Mouse (Mus musculus) embryonic facial prominence, embryonic 11.5 days (tissue): ENCODE data around the gene Cinp. TPM values are rescaled to one million over a fixed set of nuclear protein-coding genes. Genes with fewer than 3 reads are reported as not detected.

Experiments
- ATAC-seq: fragments of 200-750 bp; cut with Nextera tagmentation; replicated peaks from 2 replicates; pipeline ENCODE4 v1.8.0; 2017; ENCODE audit warnings: low read depth; ENCODE audit not compliant: insufficient number of reproducible peaks, low FRiP score, low TSS enrichment
- DNase-seq: peaks from one replicate; pipeline ENCODE4 v3.0.0-alpha.2; 2015; ENCODE audit warnings: low spot score
- H3K27ac ChIP-seq: fragments of 300-500 bp; sonication (generic); replicated peaks from 2 replicates; pipeline ENCODE4 v1.5.1; 2014; ENCODE audit warnings: mild to moderate bottlenecking, low read depth, low read length, control low read depth
- H3K27me3 ChIP-seq: fragments of 300-500 bp; sonication (generic); 2 replicates; pipeline ENCODE4 v1.6.1; 2014; ENCODE audit warnings: mild to moderate bottlenecking, low read length, moderate library complexity, mixed read lengths; ENCODE audit not compliant: control insufficient read depth, insufficient read depth
- H3K36me3 ChIP-seq: fragments of 300-500 bp; sonication (generic); replicated peaks from 2 replicates; pipeline ENCODE4 v1.6.1; 2014; ENCODE audit warnings: low read depth, mild to moderate bottlenecking, low read length, moderate library complexity, mixed read lengths; ENCODE audit not compliant: control insufficient read depth, insufficient read depth
- H3K4me1 ChIP-seq: fragments of 300-500 bp; sonication (generic); 2 replicates; pipeline ENCODE4 v1.6.1; 2014; ENCODE audit warnings: low read length, mixed read lengths; ENCODE audit not compliant: control insufficient read depth, insufficient read depth
- H3K4me2 ChIP-seq: fragments of 300-500 bp; sonication (generic); 2 replicates; pipeline ENCODE4 v1.6.1; 2014; ENCODE audit warnings: low read depth, mild to moderate bottlenecking, control low read depth, low read length, moderate library complexity
- H3K4me3 ChIP-seq: fragments of 300-500 bp; sonication (generic); 2 replicates; pipeline ENCODE4 v1.5.1; 2014; ENCODE audit warnings: low read depth, low read length, control low read depth
- H3K9ac ChIP-seq: fragments of 300-500 bp; sonication (generic); replicated peaks from 2 replicates; pipeline ENCODE4 v1.6.1; 2014; ENCODE audit warnings: mild to moderate bottlenecking, control low read depth, low read length
- H3K9me3 ChIP-seq: fragments of 300-500 bp; sonication (generic); replicated peaks from 2 replicates; pipeline ENCODE4 v1.6.1; 2016; ENCODE audit warnings: mild to moderate bottlenecking, low read length, inconsistent platforms, mixed read lengths; ENCODE audit not compliant: control insufficient read depth
- WGBS: fragments of 180-500 bp; shearing (Covaris S2); extraction: QIAGEN DNeasy Blood & Tissue Kit; methylation state at CpG from one replicate; pipeline ENCODE4 v1.1.7; 2014; 5-methylcytosine and 5-hydroxymethylcytosine counted together
- polyA plus RNA-seq: library from polyadenylated mRNA; unstranded; fragments of >200 nt; fragmentation: Nextera tagmentation; extraction: Ambion mirVana; gene quantifications from 2 replicates; pipeline ENCODE4 v1.2.1, GENCODE M21; 2014

Cinp gene
- polyA plus RNA-seq, 1 experiment from 2014 or later, result 92.2 TPM

- no peaks in the 10 kb centered on the region for H3K27me3 ChIP-seq
- H3K27ac ChIP-seq, result no peak overlapping the region
- 89% methylated on average over 8 of the region's 8 CpGs for WGBS
- no peak for DNase-seq
- H3K9me3 ChIP-seq, result no peaks in the 10 kb centered on the region
- no peaks in the 10 kb centered on the region; the same call in 1 of the 2 replicates for H3K4me1 ChIP-seq
- no peaks in the 10 kb centered on the region for H3K36me3 ChIP-seq
- no peak overlapping the region for H3K9ac ChIP-seq
- H3K4me2 ChIP-seq, result no peak overlapping the region
- no peak for ATAC-seq
- no peak overlapping the region for H3K4me3 ChIP-seq
Measured at GRCm38 (mm10) chr12:110837850-110838249, 51.1 kb downstream of the Cinp start.

GRCm38 (mm10) chr12:110837192-110837841 lies 51.6 kb downstream of the Cinp start:
- WGBS, result 35% methylated on average over 5 of the region's 5 CpGs
- H3K36me3 ChIP-seq, result no peaks in the 10 kb centered on the region
- ATAC-seq (no peak), DNase-seq (no peak)
- H3K9me3 ChIP-seq, result no peaks in the 10 kb centered on the region
- H3K27me3 ChIP-seq, result no peaks in the 10 kb centered on the region
- H3K27ac ChIP-seq, result peak overlapping the region; percentile 32; the same call in 1 of the 2 replicates
- H3K4me2 ChIP-seq, result no peak overlapping the region
- peak overlapping the region; percentile 32 for H3K9ac ChIP-seq
- H3K4me3 ChIP-seq, result no peak overlapping the region
- H3K4me1 ChIP-seq, result no peaks in the 10 kb centered on the region; the same call in 1 of the 2 replicates

- no peak overlapping the region for H3K4me2 ChIP-seq
- no peaks in the 10 kb centered on the region; the same call in 1 of the 2 replicates for H3K4me1 ChIP-seq
- H3K9ac ChIP-seq, result peak overlapping the region; percentile 32
- no peaks in the 10 kb centered on the region for H3K36me3 ChIP-seq
- ATAC-seq, result no peak
- DNase-seq, result peak; percentile 19
- peak overlapping the region; percentile 32; the same call in 1 of the 2 replicates for H3K27ac ChIP-seq
- 32% methylated on average over 6 of the region's 6 CpGs for WGBS
- no peaks in the 10 kb centered on the region for H3K9me3 ChIP-seq
- H3K4me3 ChIP-seq, result no peak overlapping the region
- no peaks in the 10 kb centered on the region for H3K27me3 ChIP-seq
Measured at GRCm38 (mm10) chr12:110836729-110837128, 52.2 kb downstream of the Cinp start.

DNA sequence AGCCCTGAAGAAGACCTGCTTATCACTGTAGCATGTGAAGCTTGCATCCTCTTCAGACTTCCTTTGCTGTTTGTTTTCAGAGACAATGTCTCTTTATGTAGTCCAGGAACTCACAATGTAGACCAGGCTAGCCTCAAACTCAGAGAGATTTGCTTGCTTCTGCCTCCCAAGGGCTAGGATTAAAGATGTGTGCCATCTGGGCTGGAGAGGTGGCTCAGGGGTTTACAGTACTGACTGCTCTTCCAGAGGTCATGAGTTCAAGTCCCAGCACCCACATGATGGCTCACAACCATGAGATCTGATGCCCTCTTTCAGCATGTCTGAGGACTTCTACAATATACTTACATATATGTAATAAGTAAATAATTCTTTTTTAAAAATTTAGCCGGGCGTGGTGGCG lies 53.8 kb downstream of the Cinp start:
- 95% methylated on average over 3 of the region's 3 CpGs for WGBS
- ATAC-seq, result no peak
- Histone ChIP-seq H3K27me3 (no peaks in the 10 kb centered on the region), H3K36me3 (no peaks in the 10 kb centered on the region), H3K9ac (no peak overlapping the region), H3K4me1 (no peaks in the 10 kb centered on the region; the same call in 1 of the 2 replicates), H3K4me3 (no peak overlapping the region), H3K4me2 (no peak overlapping the region), H3K9me3 (no peaks in the 10 kb centered on the region), H3K27ac (no peak overlapping the region)
- no peak for DNase-seq

- Histone ChIP-seq H3K4me3 (no peak overlapping the region), H3K4me2 (no peak overlapping the region), H3K27ac (no peak overlapping the region), H3K9me3 (no peaks in the 10 kb centered on the region), H3K4me1 (no peaks in the 10 kb centered on the region; the same call in 1 of the 2 replicates), H3K27me3 (no peaks in the 10 kb centered on the region), H3K9ac (no peak overlapping the region), H3K36me3 (no peaks in the 10 kb centered on the region)
- ATAC-seq, result no peak
- DNase-seq, result no peak
- WGBS, result 83% methylated on average over 9 of the region's 11 CpGs
Measured at GRCm38 (mm10) chr12:110830293-110831024, 58.5 kb downstream of the Cinp start.

DNA sequence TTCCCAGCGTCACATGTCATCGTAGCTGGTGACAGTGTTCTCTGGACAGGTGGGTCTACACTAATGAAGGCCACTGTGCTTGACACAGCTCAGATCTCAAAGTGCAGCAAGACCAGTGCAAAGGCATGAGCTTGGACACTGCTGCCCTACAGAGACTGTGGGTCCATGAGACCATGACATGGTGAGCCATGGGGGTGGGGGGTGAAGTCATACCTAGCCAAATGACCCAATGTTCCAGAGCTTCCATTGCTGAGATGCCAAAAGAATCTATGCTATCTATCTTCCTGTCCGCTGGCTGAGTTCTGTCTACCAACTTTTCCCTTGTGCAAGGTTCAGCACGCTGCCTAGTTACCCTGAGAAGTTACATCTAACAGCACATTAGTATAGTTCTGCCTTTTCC lies 60.0 kb downstream of the Cinp start:
- 97% methylated on average over 4 of the region's 4 CpGs for WGBS
- H3K9ac ChIP-seq, result no peak overlapping the region
- DNase-seq, result no peak
- no peak overlapping the region for H3K4me3 ChIP-seq
- H3K9me3 ChIP-seq, result no peaks in the 10 kb centered on the region
- H3K4me2 ChIP-seq, result no peak overlapping the region
- no peaks in the 10 kb centered on the region for H3K27me3 ChIP-seq
- no peaks in the 10 kb centered on the region for H3K36me3 ChIP-seq
- ATAC-seq, result no peak
- no peaks in the 10 kb centered on the region; the same call in 1 of the 2 replicates for H3K4me1 ChIP-seq
- H3K27ac ChIP-seq, result no peak overlapping the region

Other genes starting within 250 kb of the Cinp start
- gene 1700001K19Rik, start 206.5 kb downstream of the Cinp start, polyA plus RNA-seq, result 0.22 TPM in 1 of 2 replicates, not detected in the other
- 1,194 and 1,245 TPM in 2 replicates for gene Hsp90aa1, start 186.4 kb downstream of the Cinp start, polyA plus RNA-seq
- gene Wdr20, start 151.2 kb downstream of the Cinp start, polyA plus RNA-seq, result 22.2 and 23.6 TPM in 2 replicates
- 7.1 and 7.8 TPM in 2 replicates for gene Mok, start 48.2 kb downstream of the Cinp start, polyA plus RNA-seq
- 2.2 and 3.3 TPM in 2 replicates for gene Zfp839, start 38.9 kb downstream of the Cinp start, polyA plus RNA-seq
- 2.5 and 3.9 TPM in 2 replicates for gene Tecpr2, start 119 bp upstream of the Cinp start, polyA plus RNA-seq
- 9.5 and 11.5 TPM in 2 replicates for gene Ankrd9, start 89.9 kb upstream of the Cinp start, polyA plus RNA-seq
- 13.6 and 16.9 TPM in 2 replicates for gene Rcor1, start 150.2 kb upstream of the Cinp start, polyA plus RNA-seq